Mouse (Mus musculus): ENCODE data around the gene Syce1.

DNA sequence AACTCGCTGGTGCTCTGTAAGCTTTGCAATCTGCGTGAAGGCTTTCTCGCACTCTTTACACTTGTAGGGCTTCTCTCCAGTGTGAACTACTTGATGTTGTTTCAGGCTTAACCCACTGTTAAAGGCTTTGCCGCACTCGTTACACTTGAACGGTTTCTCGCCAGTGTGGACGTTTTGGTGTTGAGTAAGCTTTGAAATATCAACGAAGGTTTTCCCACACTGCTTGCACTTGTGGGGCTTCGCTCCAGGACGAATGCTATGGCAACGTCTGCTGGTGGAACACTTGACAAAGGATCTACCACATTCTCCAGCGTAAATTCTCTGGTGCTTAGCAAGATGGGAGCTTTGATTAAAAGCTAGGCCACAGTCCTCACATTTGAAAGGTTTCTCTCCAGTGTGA is 24.1 kb upstream of the Syce1 start:
- TF ChIP-seq CTCF (conservative IDR thresholded peaks at IDR 0.05; ENCODE audit: low read length): no peak
- no peak for TF ChIP-seq POU5F1 (IDR thresholded peaks at IDR 0.05; ENCODE audit: borderline replicate concordance, low read length)
- TF ChIP-seq NANOG (IDR thresholded peaks at IDR 0.05; ENCODE audit: borderline replicate concordance, low read length): no peak

Data from E14TG2a.4 (cell line).